Mouse (Mus musculus) embryo, embryonic 9.5 days (tissue): Measurements from ENCODE around the gene Mog.
A peak's percentile ranks its signal among the peaks of the same experiment; 100 is the strongest.
"Not testable (repeated sequence)": the region's sequence is repeated elsewhere in the genome, so short reads cannot be mapped to it uniquely, and the experiment has no call there.

Experiments used
- DNase-seq: peaks from one replicate; pipeline ENCODE4 v3.0.0-alpha.2; 2017; ENCODE audit errors: extremely low spot score

The Mog gene

DNA sequence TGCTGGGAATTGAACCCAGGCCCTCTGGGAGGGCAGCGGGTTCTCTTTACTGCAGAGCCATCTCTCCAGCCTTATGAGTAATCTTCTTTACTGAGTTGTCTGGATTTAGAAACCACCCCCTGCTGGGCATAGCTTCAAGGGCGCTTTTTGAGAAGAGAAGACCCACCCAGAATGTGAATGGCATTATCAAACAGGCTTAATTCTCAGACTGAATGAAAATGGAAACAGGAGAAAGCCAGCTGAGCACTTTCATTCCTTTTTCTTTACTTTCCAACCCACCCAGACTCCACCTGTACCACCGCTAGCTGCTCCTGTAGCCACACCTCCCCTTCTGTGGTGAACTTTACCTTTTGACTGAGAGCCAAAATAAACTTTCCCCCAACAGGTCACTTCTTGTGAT is 27.8 kb downstream of the Mog start:
- DNase-seq: no peak

DNA sequence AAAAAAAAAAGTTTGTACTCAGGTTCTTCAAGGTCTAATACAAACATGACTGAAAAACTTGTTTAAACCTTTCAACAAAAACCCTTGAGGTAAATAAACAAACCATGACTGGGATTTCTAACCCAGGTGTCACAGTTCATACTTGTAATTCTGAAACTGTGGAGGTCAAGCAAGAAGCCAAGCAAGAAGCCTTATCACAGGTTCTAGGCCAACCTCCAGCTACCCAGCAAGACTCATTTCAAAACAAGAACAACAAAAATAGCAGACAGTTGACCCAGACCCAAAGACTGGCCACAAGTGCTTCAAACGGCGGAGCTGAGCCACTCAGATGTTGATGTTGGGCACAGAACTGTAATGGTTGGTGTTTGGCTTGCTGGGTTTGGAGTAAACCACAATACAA is 28.7 kb downstream of the Mog start:
- DNase-seq: no peak

DNA sequence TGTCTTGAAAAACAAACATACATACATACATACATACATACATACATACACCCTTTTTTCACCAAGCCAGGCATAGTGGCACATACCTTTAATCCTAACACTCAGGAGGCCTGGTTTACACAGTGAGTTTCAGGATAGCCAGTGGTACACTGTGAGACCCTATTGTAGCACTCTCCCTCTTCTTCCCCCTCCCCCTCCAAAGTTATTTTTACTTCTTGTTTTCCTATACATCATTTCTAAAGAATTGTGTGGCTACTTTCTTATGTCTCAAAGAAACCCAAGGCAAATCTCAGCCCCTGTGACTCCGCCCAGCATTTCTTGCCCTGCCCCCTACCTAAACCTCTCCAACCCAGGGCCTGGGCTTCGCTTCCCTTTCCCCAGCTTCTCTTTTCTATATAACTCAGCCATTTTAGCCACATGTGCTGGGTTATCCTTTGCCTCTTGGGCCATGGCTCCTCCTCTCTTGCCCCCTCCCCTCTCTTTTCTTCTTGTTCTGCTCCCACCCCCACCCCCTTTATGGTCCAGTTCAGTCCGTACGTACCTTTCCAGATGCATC is 29.4 kb downstream of the Mog start:
- no peak for DNase-seq

- DNase-seq: no peak
Measured at GRCm38 (mm10) chr17:36992336-36993104, 30.7 kb downstream of the Mog start.

GRCm38 (mm10) chr17:36990630-36991029 is 32.6 kb downstream of the Mog start:
- not testable (repeated sequence) for DNase-seq

DNA sequence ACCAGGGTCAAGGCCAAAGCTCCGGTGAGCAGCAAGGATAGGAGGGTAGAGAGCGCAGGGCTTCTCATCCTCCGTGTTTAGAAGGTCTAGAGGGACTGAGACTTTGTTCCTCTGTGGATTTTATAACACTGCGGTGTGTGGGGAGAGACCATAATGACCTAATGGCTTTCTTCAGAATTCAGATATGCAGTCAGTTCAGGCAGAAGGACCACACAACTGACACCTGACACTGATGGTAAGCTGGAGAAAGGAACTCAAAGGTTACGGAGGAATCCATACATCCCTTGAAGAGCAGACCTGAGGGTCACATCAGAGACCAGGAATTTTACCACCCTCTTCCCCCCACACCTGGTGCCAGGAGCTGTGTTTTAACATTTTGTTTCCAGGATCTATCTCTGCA is 33.8 kb downstream of the Mog start, which contains the start of gene H2-M5:
TSS of gene H2-M5 (minus strand) at position 101 of the 400 bp plus-strand sequence.
- DNase-seq: no peak

GRCm38 (mm10) chr17:36988475-36988874 is 34.7 kb downstream of the Mog start:
- no peak for DNase-seq

DNA sequence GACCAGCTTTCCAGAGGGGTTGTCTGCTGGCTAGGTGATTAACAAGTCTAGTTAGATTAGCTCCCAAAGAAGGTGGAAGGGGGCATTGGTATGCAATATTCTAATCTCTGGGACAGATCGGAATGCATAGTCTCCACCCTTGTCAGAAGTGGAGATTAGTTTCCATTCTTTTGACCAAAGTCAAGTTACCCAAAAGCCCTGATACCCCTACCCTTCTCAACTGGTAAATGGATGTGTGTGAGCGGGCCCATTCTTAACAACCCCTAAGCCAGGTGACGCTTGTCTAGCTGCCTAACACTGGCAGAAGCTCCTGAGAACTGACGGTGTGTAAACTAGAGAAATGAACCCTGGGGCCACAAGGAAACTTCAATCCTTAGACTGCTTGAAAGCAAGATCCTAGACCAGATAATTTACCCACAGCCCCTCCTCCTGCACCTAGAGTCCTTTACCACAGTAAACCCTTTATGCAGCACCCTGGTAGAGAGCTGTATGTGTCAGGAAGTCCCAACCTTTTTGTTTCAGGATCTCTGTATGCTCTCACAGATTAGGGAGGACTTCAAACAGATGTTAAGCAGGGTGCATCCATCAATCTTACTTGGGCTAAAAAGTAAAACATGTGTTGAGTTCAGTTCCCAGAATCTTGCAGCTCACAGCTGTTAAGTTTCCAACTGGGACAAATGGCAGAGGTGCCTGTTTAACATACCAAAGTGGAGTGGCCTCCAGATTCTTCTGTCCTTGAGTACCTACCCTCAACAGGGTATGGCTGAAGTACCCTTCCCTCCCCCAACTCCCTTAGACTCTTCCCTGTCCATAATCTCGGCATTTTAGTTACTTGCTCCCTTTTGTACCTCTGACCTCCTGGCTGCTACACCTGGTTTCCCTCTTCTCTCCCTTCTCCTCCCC is 40.7 kb downstream of the Mog start:
- DNase-seq: peak; percentile 8

- peak; percentile 40 for DNase-seq
Measured at GRCm38 (mm10) chr17:36981845-36982244, 41.4 kb downstream of the Mog start.

DNA sequence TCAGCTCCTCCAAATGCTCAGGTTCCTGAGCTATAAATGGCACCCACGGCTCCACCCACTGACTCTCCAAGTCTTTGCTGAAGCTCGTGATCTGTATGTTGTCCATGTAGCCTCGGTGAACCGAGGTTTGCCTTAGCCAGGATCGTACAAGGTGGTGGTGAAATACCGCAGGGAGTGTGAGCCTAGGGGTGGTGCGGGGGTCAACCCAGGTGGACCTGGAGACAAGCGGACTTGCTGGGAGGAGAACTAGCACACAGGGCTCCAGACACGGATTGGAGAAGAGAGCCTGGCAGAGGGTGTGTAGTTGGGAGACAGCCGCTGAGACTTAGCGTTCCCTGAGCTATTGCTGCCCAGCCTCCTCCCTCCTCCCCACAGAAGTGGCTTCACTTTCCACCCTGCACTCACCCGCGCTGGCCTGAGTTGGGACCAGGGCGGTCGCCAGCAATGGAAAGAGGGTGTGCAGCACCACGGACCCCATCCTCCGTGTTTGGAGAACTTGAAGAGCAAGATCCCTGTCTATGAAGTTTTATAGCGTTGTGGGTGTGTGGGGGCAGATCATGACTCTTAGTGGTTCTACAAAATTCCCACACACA is 41.9 kb downstream of the Mog start, which contains the start of gene 2410137M14Rik:
TSS of gene 2410137M14Rik (minus strand) at position 17 of the 593 bp plus-strand sequence.
- DNase-seq: peak; percentile 27

DNA sequence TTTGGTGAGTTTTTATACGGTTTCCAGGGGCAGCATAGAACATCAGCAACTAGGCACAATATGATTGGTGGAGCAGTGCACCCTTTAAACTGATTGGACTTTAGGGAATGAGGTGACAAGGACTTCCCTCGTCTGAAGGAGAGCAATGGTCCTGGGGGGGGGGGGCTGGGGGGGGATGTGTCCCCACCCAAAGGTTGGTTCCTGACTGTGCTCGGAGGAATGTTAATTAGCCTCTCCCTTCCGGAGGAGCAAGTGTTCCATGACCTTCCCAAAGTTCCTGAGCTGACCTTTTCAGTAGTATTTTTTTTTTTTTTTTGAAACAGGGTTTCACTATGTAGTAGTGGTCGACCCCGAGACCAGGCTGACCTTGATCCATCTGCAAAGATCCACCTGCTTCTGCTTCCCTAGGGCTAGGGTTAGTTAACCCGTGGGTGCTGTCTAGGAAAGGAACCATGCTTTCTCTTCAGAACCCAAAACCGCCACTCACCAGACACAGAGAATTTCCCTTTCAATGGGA is 49.9 kb downstream of the Mog start:
- no peak for DNase-seq

DNA sequence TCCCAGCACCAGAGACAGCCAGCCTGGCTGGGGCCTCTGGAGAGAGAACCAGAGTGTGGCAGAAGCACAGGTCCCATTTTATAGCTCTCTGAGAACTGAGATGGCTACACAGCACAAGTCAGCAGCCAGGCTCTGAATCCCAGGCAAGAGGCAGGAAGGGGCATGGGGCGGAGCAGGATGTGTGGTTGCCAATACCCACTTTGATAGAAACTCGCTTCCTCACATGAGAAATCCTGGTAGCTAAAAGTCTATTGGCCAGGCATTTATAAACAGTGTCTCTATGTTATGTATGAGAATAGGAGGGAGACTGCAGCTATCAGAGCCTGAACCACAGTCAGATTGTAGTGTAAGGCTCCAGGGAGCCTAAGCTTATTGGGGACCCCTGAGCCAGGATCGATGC is 50.4 kb downstream of the Mog start:
- DNase-seq: no peak

- DNase-seq: no peak
Measured at GRCm38 (mm10) chr17:36971172-36971850, 51.9 kb downstream of the Mog start.

DNA sequence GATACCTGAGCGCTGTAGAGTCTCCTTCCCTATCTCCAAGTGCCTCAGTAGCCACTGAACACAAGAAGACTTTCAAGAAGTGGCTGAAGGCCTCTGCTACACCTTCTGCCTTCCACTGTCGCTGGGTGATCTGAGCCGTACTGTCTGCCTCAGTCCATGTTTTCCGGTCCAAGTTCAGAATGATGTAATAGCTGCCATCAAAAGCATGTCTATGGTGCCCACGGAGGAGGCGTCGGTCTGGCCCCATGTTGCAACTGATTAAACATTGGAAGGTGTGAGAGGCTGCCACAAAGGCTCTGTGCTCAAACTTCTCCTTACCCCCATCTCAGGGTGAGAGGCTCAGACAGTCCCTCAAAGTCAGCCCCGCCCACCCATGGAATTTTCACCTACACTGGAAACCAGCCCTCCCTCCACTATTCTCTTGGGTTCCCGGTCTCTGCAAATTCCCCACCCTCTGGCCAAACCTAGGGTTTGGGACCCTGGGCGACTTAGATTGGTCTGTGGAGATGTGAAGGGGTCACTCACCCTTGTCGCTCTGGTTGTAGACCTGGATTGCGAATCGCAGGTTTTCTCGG is 52.8 kb downstream of the Mog start:
- DNase-seq: no peak

DNA sequence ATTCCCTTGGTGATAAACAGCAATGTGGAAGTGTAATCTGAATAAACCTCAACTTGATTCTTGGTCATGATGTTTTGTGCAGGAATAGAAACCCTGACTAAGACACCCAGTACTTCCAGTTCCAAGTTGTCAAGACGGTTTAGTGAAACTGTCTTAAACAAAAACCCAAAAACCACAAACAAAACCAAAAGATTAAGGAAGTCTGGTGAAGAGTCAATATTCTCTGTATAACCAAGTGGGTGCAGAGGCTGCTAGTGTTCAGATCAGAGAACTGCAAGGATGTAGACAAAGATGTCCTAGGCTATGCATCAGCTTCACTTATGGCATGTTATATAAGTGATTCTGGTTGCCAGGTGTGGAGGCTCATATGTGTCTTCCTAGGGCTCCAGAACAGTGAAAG is 56.3 kb downstream of the Mog start:
- no peak for DNase-seq

DNA sequence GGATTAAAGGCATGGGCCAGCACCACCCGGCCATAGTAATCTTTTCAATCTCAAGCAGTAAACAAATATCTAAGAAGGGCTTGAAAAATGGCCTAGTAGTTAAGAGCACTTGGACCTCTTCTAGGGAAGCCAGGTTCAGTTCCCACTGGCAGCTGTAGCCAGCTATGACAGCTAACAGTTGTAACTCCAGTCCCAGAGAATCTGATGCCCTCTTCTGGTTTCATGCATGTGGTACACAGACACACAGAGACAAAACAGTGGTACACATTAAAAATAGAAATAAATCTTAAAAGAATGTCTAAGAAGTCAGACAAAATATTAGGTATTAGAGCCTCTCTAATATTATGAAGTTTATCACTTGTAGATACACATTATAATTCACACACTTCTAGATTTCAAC is 62.1 kb downstream of the Mog start:
- DNase-seq: no peak
